Mouse (Mus musculus) lung, postnatal 0 days (tissue): ENCODE data around the gene Ugt1a6b. TPM values are rescaled to one million over a fixed set of nuclear protein-coding genes. Genes with fewer than 3 reads are reported as not detected.
A peak's percentile ranks its signal among the peaks of the same experiment; 100 is the strongest.

Source experiments
- ATAC-seq: fragments of 200-750 bp; cut with Nextera tagmentation; 2 replicates; pipeline ENCODE4 v1.8.0; 2017; ENCODE audit warnings: moderate library complexity
- DNase-seq: peaks from one replicate; pipeline ENCODE4 v3.0.0-alpha.2; 2016; ENCODE audit warnings: low spot score
- H3K27ac ChIP-seq: fragments of 300-500 bp; sonication (generic); 2 replicates; pipeline ENCODE4 v1.5.1; 2014; ENCODE audit warnings: antibody characterized with exemption, mild to moderate bottlenecking, low read length, mixed read lengths
- H3K27me3 ChIP-seq: fragments of 300-500 bp; sonication (generic); replicated peaks from 2 replicates; pipeline ENCODE4 v1.6.1; 2014; ENCODE audit warnings: low read length, mixed read lengths; ENCODE audit not compliant: insufficient read depth
- H3K36me3 ChIP-seq: fragments of 300-500 bp; sonication (generic); 2 replicates; pipeline ENCODE4 v1.6.1; 2014; ENCODE audit warnings: low read length, mixed read lengths; ENCODE audit not compliant: insufficient read depth
- H3K4me1 ChIP-seq: fragments of 300-500 bp; sonication (generic); 2 replicates; pipeline ENCODE4 v1.6.1; 2014; ENCODE audit warnings: antibody characterized with exemption, low read depth, low read length, mixed read lengths; ENCODE audit not compliant: insufficient read depth
- H3K4me2 ChIP-seq: fragments of 300-500 bp; sonication (generic); replicated peaks from 2 replicates; pipeline ENCODE4 v1.6.1; 2014; ENCODE audit warnings: low read depth, mild to moderate bottlenecking, low read length, moderate library complexity, mixed read lengths
- H3K4me3 ChIP-seq: fragments of 300-500 bp; sonication (generic); 2 replicates; pipeline ENCODE4 v1.5.1; 2014; ENCODE audit warnings: low read depth, low read length
- H3K9ac ChIP-seq: fragments of 300-500 bp; sonication (generic); replicated peaks from 2 replicates; pipeline ENCODE4 v1.6.1; 2014; ENCODE audit warnings: low read depth, mild to moderate bottlenecking
- H3K9me3 ChIP-seq: fragments of 300-500 bp; sonication (generic); 2 replicates; pipeline ENCODE4 v1.6.1; 2016; ENCODE audit warnings: low read length, mixed read lengths
- CTCF ChIP-seq: IDR thresholded peaks from 2 replicates; pipeline ENCODE4 v1.5.1; 2016; ENCODE audit warnings: antibody characterized with exemption, mild to moderate bottlenecking
- EP300 ChIP-seq: IDR thresholded peaks from 2 replicates; pipeline ENCODE4 v1.6.1; 2016; ENCODE audit warnings: antibody characterized with exemption, mild to moderate bottlenecking, control low read depth
- WGBS: fragments of 180-500 bp; shearing (Covaris S2); extraction: QIAGEN DNeasy Blood & Tissue Kit; methylation state at CpG from one replicate; pipeline ENCODE4 v1.1.7; 2014; 5-methylcytosine and 5-hydroxymethylcytosine counted together
- polyA plus RNA-seq: library from polyadenylated mRNA; unstranded; fragments of >200 nt; fragmentation: Nextera tagmentation; extraction: Ambion mirVana; gene quantifications from 2 replicates; pipeline ENCODE4 v1.2.1, GENCODE M21; 2015

Ugt1a6b gene
- polyA plus RNA-seq, 1 experiment from 2014 or later: 2.4 TPM

DNA sequence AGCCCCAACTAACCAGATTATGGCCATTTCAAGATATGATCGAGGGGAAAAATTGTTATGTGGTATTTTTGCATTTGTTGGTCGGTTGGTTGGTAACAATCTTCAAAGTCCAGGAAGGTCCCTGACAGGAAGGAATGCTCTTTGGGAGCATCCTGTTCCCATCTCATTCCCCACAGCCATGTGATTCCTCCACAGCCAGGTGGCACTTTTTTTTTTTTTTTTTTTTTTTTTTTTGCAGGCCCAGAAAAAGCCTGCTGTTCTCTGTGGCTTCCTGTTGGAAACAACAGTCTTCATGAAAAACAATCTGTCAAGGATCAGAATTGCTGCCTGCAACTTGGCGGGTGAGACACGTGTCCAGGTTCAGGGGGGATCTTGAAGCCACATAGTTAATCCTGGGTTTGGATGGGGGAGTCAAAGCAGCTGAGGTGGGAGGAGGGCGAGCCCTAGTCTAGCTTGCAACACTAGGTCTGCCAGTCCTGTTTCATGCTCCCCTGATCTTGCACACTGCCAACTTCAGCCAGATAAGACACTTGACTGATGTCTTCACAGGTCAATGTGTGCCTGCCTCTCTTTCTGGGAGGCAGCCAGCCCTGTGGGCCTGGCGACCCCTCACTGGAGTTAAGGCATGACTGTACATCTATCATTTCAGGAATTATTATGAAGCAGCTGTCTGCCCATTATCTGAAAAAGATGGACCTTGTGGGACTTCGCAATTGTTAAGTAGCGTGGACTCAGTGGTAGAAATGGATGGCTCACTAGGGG lies 156.0 kb downstream of the Ugt1a6b start:
- no peak overlapping the region for H3K9ac ChIP-seq
- DNase-seq: no peak
- peak; percentile 8 for ATAC-seq

DNA sequence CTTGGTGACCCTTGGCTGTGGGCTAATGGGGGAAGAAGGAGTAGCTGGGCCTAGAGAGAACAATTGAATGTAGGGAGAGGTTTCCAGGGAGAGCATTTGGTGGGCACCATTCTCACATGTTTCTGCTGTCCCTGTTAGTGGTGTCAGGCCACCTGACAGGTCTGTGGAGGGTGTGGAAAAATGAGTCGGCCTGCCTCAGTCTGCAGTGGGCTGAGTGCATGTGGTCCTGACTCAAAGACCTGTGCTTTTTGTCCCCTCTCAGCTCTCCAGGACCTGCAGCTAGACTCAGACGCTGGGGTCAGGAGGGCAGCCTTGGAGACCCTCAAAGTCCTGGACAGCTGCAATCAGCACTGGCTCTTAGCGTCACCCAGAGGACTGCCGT lies 156.6 kb downstream of the Ugt1a6b start:
- DNase-seq (no peak), ATAC-seq (peak; percentile 1)
- peaks cover 9% of the 10 kb centered on the region for H3K9me3 ChIP-seq
- TF ChIP-seq EP300 (no peak), CTCF (no peak)
- no peak overlapping the region for H3K27ac ChIP-seq
- peaks cover 36% of the 10 kb centered on the region for H3K36me3 ChIP-seq
- H3K4me1 ChIP-seq: 0 out of 2 replicates have a peak, but pooled peaks cover 7% of the 10 kb centered on the region
- no peak overlapping the region for H3K4me3 ChIP-seq
- no peak overlapping the region for H3K4me2 ChIP-seq
- WGBS: 69% methylated on average over 4 of the region's 4 CpGs
- H3K27me3 ChIP-seq: no peaks in the 10 kb centered on the region
- H3K9ac ChIP-seq: no peak overlapping the region

More for the DNA sequence above, 156.0 kb downstream of the Ugt1a6b start:
- 0 out of 2 replicates have a peak, but pooled peaks cover 7% of the 10 kb centered on the region for H3K4me1 ChIP-seq
- no peak overlapping the region for H3K4me2 ChIP-seq
- no peak overlapping the region for H3K4me3 ChIP-seq
- TF ChIP-seq EP300 (no peak), CTCF (no peak)
- no peak overlapping the region for H3K27ac ChIP-seq
- H3K27me3 ChIP-seq: no peaks in the 10 kb centered on the region
- H3K36me3 ChIP-seq: peaks cover 30% of the 10 kb centered on the region
- peaks cover 13% of the 10 kb centered on the region for H3K9me3 ChIP-seq
- WGBS: 59% methylated on average over 8 of the region's 8 CpGs

DNA sequence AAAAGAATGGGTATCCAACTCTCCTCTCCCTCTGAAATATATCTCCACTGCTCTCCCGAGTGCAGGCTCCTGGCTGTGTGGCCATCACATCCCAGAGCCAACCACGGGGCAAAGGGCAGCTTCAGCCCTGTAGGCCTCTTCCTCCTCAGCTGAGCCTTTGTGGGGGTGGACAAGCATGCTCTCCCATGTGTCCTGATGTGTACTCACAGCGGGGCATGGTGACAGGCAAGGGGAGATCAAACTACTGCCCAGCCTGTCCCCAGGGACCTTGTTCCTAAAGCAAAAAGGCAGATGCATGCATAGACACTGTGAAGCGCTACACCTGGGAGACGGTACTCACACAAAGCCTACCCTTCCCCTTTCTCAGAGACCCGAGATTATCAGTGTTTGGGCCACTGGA lies 157.1 kb downstream of the Ugt1a6b start:
- peaks cover 41% of the 10 kb centered on the region for H3K36me3 ChIP-seq
- no peak; the same call in 1 of the 2 replicates for ATAC-seq
- H3K9ac ChIP-seq: no peak overlapping the region

DNA sequence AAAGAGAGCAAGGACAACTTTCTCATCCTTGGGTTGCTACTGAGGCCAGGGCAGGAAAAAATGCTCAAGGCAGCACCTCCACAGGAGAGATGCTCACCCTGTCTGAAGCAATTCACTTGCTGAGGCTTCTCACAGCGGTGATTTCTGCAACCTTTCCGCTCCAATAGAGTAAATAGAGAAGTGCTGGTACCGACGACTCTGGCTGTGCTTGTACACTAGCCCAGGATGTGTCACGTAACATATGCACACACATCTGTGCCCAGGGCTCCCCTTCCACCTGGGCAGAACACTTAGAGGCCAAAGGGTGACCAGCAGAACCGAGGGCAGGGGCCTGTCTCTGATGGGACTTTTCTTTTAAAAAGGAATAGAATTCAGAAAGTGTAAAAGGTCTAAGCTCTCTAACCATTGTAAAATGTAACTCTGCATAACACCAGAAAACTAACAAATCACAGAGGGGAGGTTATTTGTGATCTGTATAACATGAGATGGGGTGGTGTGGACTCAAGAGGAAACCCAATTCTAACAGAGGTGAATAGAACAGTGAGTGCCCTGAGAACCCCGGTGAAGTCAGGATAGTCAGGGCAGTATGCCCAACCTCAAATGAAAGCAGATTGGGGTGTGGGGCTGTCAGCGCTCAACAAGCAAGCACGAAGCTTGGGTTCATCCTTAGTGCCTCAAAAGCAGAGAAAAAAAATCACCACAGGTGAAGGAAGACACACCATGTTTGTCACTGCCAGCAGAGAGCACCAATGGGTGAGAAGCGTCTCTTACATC lies 157.7 kb downstream of the Ugt1a6b start:
- no peak for DNase-seq
- 76% methylated on average over 10 of the region's 10 CpGs for WGBS
- peaks cover 5% of the 10 kb centered on the region for H3K9me3 ChIP-seq
- no peak overlapping the region for H3K4me3 ChIP-seq
- H3K4me2 ChIP-seq: no peak overlapping the region
- no peak for TF ChIP-seq EP300
- no peak for TF ChIP-seq CTCF
- H3K4me1 ChIP-seq: 0 out of 2 replicates have a peak, but pooled peaks cover 7% of the 10 kb centered on the region
- H3K9ac ChIP-seq: no peak overlapping the region
- no peak for ATAC-seq
- peaks cover 47% of the 10 kb centered on the region for H3K36me3 ChIP-seq
- no peak overlapping the region for H3K27ac ChIP-seq
- H3K27me3 ChIP-seq: no peaks in the 10 kb centered on the region

More for the DNA sequence above, 157.1 kb downstream of the Ugt1a6b start:
- TF ChIP-seq CTCF (no peak), EP300 (no peak)
- 0 out of 2 replicates have a peak, but pooled peaks cover 7% of the 10 kb centered on the region for H3K4me1 ChIP-seq
- H3K9me3 ChIP-seq: peaks cover 7% of the 10 kb centered on the region
- no peaks in the 10 kb centered on the region for H3K27me3 ChIP-seq
- no peak overlapping the region for H3K4me2 ChIP-seq
- 71% methylated on average over 6 of the region's 6 CpGs for WGBS
- H3K27ac ChIP-seq: no peak overlapping the region
- H3K4me3 ChIP-seq: no peak overlapping the region
- no peak for DNase-seq

DNA sequence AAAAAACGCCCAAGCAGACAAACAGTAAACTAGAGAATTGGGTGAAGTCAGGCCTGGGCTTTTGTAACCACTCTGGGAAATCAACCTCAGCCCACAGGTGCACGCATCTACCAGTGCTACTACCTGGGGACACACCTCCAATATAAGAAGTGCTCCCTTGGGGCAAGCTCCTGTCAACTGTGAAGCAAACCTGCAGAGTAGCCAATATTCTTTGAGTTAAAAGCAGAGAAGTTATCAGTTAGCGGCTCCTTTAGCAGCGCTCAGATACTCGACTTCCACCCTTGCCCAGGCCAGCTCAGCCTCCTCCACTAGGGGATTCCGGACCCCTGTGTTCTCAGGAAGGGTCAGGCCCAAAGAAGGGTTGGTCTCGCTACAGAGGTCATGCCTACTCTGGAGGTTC lies 158.7 kb downstream of the Ugt1a6b start:
- TF ChIP-seq EP300 (no peak), CTCF (no peak)
- H3K36me3 ChIP-seq: peaks cover 56% of the 10 kb centered on the region
- WGBS: 84% methylated on average over 7 of the region's 7 CpGs
- DNase-seq (no peak), ATAC-seq (no peak)
- no peaks in the 10 kb centered on the region for H3K9me3 ChIP-seq
- H3K4me3 ChIP-seq: no peak overlapping the region
- 0 out of 2 replicates have a peak, but pooled peaks cover 7% of the 10 kb centered on the region for H3K4me1 ChIP-seq
- no peak overlapping the region for H3K27ac ChIP-seq
- H3K9ac ChIP-seq: no peak overlapping the region
- no peaks in the 10 kb centered on the region for H3K27me3 ChIP-seq
- H3K4me2 ChIP-seq: no peak overlapping the region

DNA sequence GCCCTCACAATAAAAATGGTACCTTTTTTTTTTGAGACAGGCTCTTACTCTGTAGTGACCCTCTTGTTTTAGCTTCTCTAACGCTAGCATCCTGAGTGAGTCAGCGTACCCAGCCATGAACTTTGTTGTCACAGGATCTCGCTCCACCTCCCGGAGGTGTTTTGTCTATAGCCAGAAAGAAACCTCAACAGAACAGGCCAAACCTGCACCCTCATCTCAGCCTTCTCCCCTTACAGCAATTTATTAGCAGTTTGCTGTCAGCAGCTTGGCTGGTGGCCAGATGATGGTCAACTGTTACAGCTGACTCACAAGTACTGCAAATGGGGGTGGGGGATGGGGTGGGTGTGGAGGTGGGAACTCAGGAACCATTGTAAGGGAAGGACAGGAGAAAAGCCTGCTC lies 159.2 kb downstream of the Ugt1a6b start:
- H3K9me3 ChIP-seq: no peaks in the 10 kb centered on the region
- 73% methylated on average over 4 of the region's 4 CpGs for WGBS
- H3K9ac ChIP-seq: no peak overlapping the region
- H3K36me3 ChIP-seq: peaks cover 62% of the 10 kb centered on the region
- no peak overlapping the region for H3K4me3 ChIP-seq
- no peak overlapping the region for H3K4me2 ChIP-seq
- H3K4me1 ChIP-seq: 0 out of 2 replicates have a peak, but pooled peaks cover 7% of the 10 kb centered on the region
- H3K27me3 ChIP-seq: no peaks in the 10 kb centered on the region
- H3K27ac ChIP-seq: no peak overlapping the region
- ATAC-seq: peak; percentile 8
- TF ChIP-seq EP300 (no peak), CTCF (no peak)
- peak; percentile 74 for DNase-seq
